Mouse (Mus musculus) stomach, postnatal 0 days (tissue): ENCODE results near the gene Tbc1d24.

Source experiments
- CTCF ChIP-seq: IDR thresholded peaks from 2 replicates; pipeline ENCODE4 v1.5.1; 2016; ENCODE audit warnings: antibody characterized with exemption, low read depth, mild to moderate bottlenecking, moderate library complexity
- EP300 ChIP-seq: optimal IDR thresholded peaks from 2 replicates; pipeline ENCODE3; 2016; ENCODE audit warnings: antibody characterized with exemption

GRCm38 (mm10) chr17:24209043-24209915, 3.9 kb upstream of the Tbc1d24 start, which contains the start of gene Ntn3:
- no peak for TF ChIP-seq CTCF
- no peak for TF ChIP-seq EP300
